Mouse (Mus musculus) embryonic facial prominence, embryonic 10.5 days (tissue): ENCODE results near the gene Rspo1. TPM values are rescaled to one million over a fixed set of nuclear protein-coding genes. Genes with fewer than 3 reads are reported as not detected.
A peak's percentile ranks its signal among the peaks of the same experiment; 100 is the strongest.
"Not testable (repeated sequence)": the region's sequence is repeated elsewhere in the genome, so short reads cannot be mapped to it uniquely, and the experiment has no call there.

Experiments used
- DNase-seq: peaks from one replicate; pipeline ENCODE4 v3.0.0-alpha.2; 2017; ENCODE audit warnings: low spot score
- H3K27ac ChIP-seq: fragments of 300-500 bp; sonication (generic); replicated peaks from 2 replicates; pipeline ENCODE4 v1.5.1; 2016; ENCODE audit warnings: mild to moderate bottlenecking
- H3K27me3 ChIP-seq: fragments of 300-500 bp; sonication (generic); replicated peaks from 2 replicates; pipeline ENCODE4 v1.6.1; 2016; ENCODE audit warnings: low read depth, mild to moderate bottlenecking; ENCODE audit not compliant: poor library complexity, severe bottlenecking
- H3K36me3 ChIP-seq: fragments of 300-500 bp; sonication (generic); replicated peaks from 2 replicates; pipeline ENCODE4 v1.6.1; 2016; ENCODE audit warnings: mild to moderate bottlenecking, moderate library complexity
- H3K4me1 ChIP-seq: fragments of 300-500 bp; sonication (generic); 2 replicates; pipeline ENCODE4 v1.6.1; 2016
- H3K4me3 ChIP-seq: fragments of 300-500 bp; sonication (generic); 2 replicates; pipeline ENCODE4 v1.5.1; 2016; ENCODE audit warnings: mild to moderate bottlenecking, moderate library complexity
- H3K9me3 ChIP-seq: fragments of 300-500 bp; sonication (generic); 2 replicates; pipeline ENCODE4 v1.6.1; 2016; ENCODE audit warnings: mild to moderate bottlenecking
- WGBS: fragments of 180-500 bp; shearing (Covaris S2); methylation state at CpG from one replicate; pipeline ENCODE4 v1.1.7; 2016; 5-methylcytosine and 5-hydroxymethylcytosine counted together
- polyA plus RNA-seq: library from polyadenylated mRNA; unstranded; fragments of >200 nt; fragmentation: Nextera tagmentation; extraction: Ambion mirVana; gene quantifications from 2 replicates; pipeline ENCODE4 v1.2.1, GENCODE M21; 2016

The Rspo1 gene
- polyA plus RNA-seq, result 8.2 TPM in 2 replicates

DNA sequence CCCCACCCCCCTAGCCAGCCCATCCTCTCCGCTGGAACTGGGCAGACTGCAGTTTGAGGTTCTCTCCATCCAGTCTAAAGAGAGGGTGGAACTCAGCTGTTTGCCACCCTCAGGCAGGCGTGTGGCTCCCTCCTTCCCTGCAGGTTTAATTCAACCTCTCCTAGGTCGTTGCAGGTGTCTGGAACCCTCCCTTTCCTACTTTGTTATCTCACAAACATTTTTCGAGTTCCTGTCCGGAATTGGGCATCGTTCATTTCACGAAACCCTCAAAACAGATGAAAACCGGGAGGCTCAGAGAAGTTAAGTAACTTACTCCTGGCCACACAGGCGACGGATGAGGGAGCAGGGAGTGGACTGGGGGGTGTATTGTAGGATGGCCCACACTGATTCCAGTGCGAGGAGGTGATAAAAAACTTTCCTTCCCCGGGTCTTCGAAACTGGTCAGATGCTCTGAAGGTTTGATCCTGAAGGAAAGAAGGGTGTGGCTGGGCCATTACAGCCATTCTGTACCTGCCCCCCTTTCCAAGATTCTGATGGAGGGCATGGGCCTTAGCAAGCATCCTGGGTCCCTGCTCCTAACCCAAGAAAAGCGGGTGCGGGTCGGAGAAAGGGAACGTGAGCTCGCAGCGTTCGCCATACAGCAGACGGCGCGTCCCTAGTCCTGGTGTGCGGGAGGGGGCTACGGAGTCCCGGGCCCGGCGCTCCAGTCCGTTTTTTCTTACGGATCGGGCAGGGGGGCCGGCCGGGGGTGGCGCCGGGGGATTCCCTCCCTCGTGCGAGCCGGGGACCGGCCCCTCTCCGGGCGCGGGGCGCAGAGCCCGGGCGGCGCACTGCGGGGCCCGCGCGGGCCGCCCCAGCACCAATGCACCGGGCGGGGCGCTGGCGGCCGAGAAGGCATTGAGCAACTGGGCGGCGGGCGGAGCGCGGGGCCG lies at the start of gene Rspo1:
Rspo1 (plus strand) TSS at position 760 of the 932 bp plus-strand sequence.
- H3K4me1 ChIP-seq, result peaks cover 70% of the 10 kb centered on the region
- under 1% methylated on average over 62 of the region's 62 CpGs for WGBS
- H3K4me3 ChIP-seq, result peak within 1 kb of the TSS; percentile 62
- no peaks in the 10 kb centered on the region for H3K36me3 ChIP-seq
- peak within 1 kb of the TSS; percentile 78 for H3K27ac ChIP-seq
- no peaks in the 10 kb centered on the region for H3K9me3 ChIP-seq
- peaks cover 99% of the 10 kb centered on the region for H3K27me3 ChIP-seq
- DNase-seq, result peak; percentile 65

- Histone ChIP-seq H3K9me3 (no peaks in the 10 kb centered on the region), H3K27me3 (no peaks in the 10 kb centered on the region), H3K27ac (peak within 1 kb of the TSS; percentile 93), H3K36me3 (peaks cover 39% of the 10 kb centered on the region), H3K4me3 (peak within 1 kb of the TSS; percentile 98), H3K4me1 (peaks cover 22% of the 10 kb centered on the region)
- DNase-seq, result peak; percentile 93
- under 1% methylated on average over 52 of the region's 52 CpGs for WGBS
These were observed 49.4 kb upstream of the Rspo1 start, which contains the start of gene 9930104L06Rik for GRCm38 (mm10) chr4:124936613-124937471. 9930104L06Rik (plus strand) TSS chr4:124937048.

- WGBS, result 89% methylated on average over 4 of the region's 4 CpGs
- DNase-seq, result not testable (repeated sequence)
These were observed 47.0 kb upstream of the Rspo1 start, which contains the start of gene Cdca8 for GRCm38 (mm10) chr4:124939211-124939610. Cdca8 (minus strand) TSS chr4:124939311.

GRCm38 (mm10) chr4:124943022-124943421 lies 43.2 kb upstream of the Rspo1 start:
- WGBS, result 10% methylated on average over 4 of the region's 4 CpGs
- Histone ChIP-seq H3K27ac (no peak overlapping the region), H3K4me3 (no peak overlapping the region), H3K27me3 (no peaks in the 10 kb centered on the region), H3K36me3 (peaks cover 45% of the 10 kb centered on the region), H3K9me3 (no peaks in the 10 kb centered on the region), H3K4me1 (peaks cover 7% of the 10 kb centered on the region; the same call in 1 of the 2 replicates)
- DNase-seq, result peak; percentile 87

More at GRCm38 (mm10) chr4:124939211-124939610, 47.0 kb upstream of the Rspo1 start, which contains the start of gene Cdca8:
- H3K4me1 ChIP-seq, result peaks cover 26% of the 10 kb centered on the region
- H3K9me3 ChIP-seq, H3K27ac ChIP-seq, H3K27me3 ChIP-seq: not testable (repeated sequence)
- H3K4me3 ChIP-seq, result peak within 1 kb of the TSS; percentile 98; the same call in 1 of the 2 replicates
- peaks cover 50% of the 10 kb centered on the region for H3K36me3 ChIP-seq

DNA sequence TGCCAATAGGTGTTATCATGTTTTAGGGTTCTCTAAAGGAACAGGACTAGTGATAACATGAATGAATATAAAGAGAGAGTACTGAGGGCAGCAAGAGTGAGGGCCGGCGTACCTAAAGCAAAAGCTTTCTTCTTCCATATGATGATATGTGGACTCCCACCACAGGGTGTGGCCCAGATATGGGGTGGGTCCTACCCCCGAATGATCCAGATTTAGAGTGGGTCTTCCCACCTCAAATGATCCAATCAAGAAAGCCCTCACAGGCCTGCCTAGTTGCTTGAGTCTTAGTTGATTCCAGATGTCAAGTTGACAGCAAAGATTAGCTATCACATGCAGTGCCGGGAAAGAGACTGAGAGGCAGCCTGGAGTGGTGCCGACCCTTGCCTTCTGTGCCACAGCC lies 42.4 kb upstream of the Rspo1 start:
- 60% methylated on average over 5 of the region's 5 CpGs for WGBS
- no peaks in the 10 kb centered on the region for H3K9me3 ChIP-seq
- no peak overlapping the region for H3K27ac ChIP-seq
- H3K27me3 ChIP-seq, result no peaks in the 10 kb centered on the region
- DNase-seq, result no peak
- H3K4me1 ChIP-seq, result peaks cover 4% of the 10 kb centered on the region; the same call in 1 of the 2 replicates
- no peak overlapping the region for H3K4me3 ChIP-seq
- H3K36me3 ChIP-seq, result peaks cover 39% of the 10 kb centered on the region

GRCm38 (mm10) chr4:124944961-124945360 lies 41.3 kb upstream of the Rspo1 start:
- Histone ChIP-seq H3K27me3 (no peaks in the 10 kb centered on the region), H3K9me3 (no peaks in the 10 kb centered on the region), H3K27ac (no peak overlapping the region), H3K4me3 (no peak overlapping the region), H3K36me3 (peaks cover 27% of the 10 kb centered on the region), H3K4me1 (peaks cover 4% of the 10 kb centered on the region; the same call in 1 of the 2 replicates)
- 60% methylated on average over 2 of the region's 2 CpGs for WGBS
- no peak for DNase-seq

DNA sequence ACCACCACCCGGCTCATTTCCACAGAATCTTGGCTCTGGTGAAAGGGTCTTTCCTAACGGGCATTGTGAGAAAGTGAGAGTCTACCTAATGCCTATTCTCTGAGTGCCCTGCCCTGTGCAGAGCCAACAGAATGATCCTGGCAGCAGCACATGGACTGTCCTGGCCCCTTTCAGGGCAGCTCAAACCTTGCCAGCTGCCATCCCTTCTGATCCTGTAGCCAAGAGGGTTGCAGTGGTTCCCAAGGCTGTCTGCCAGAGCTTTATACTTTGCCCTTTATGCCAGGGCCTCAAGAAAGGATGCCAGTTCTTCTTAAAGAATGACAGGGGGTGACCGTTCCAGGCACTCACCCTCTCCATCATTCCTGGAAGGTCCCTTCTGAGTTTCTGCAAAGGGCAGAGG lies 36.7 kb upstream of the Rspo1 start:
- no peaks in the 10 kb centered on the region for H3K4me1 ChIP-seq
- H3K36me3 ChIP-seq, result no peaks in the 10 kb centered on the region
- no peaks in the 10 kb centered on the region for H3K27me3 ChIP-seq
- H3K9me3 ChIP-seq, result no peaks in the 10 kb centered on the region
- no peak for DNase-seq
- H3K27ac ChIP-seq, result no peak overlapping the region
- WGBS, result 83% methylated on average over 3 of the region's 3 CpGs
- H3K4me3 ChIP-seq, result no peak overlapping the region

DNA sequence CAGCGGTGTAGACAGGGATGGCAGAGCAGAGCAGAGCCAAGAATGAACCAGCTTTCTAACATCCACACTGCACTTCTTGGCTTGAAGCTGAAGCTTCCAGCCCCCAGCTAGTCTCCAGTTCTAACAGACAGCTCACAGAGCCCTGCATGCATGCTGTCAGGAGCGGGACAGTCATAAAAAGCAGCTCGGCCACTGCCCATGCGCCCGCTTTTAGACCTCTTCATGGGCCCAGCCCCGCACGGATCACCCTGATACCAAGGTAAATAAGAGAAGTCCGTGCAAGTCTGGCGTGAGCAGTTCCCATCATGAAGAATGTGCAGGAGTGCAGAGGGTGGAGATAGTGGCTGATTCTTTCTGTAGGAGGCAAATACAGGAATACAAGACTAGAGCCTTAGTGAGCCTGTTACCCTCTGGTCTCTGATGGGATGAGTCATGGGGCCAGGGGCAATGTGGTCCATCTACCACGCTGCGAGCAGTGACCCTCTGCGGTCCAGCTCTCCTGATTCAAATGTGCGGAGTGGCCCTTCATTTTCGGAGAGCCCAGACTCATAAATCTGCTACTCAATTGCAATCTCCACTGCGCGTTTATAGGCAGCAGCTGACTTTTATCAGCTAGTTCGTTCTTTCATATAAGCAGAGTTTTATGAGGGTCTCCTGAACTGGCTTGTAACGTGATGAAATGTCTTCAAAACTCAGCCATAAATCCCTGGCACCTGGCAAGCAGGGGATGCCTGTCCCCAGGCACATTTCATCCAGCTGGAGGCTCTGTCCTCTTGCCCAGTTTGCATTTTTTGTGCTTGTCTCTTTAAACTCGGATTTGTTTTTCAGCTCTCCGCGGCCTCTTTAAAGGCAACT lies 35.8 kb upstream of the Rspo1 start:
- Histone ChIP-seq H3K36me3 (no peaks in the 10 kb centered on the region), H3K4me1 (no peaks in the 10 kb centered on the region), H3K9me3 (no peaks in the 10 kb centered on the region), H3K27me3 (no peaks in the 10 kb centered on the region), H3K4me3 (no peak overlapping the region), H3K27ac (no peak overlapping the region)
- no peak for DNase-seq
- WGBS, result 85% methylated on average over 21 of the region's 21 CpGs

GRCm38 (mm10) chr4:124951036-124951433 lies 35.2 kb upstream of the Rspo1 start:
- H3K9me3 ChIP-seq, result no peaks in the 10 kb centered on the region
- no peaks in the 10 kb centered on the region for H3K36me3 ChIP-seq
- DNase-seq, result no peak
- no peaks in the 10 kb centered on the region for H3K4me1 ChIP-seq
- 55% methylated on average over 10 of the region's 10 CpGs for WGBS
- no peaks in the 10 kb centered on the region for H3K27me3 ChIP-seq
- no peak overlapping the region for H3K27ac ChIP-seq
- no peak overlapping the region for H3K4me3 ChIP-seq

DNA sequence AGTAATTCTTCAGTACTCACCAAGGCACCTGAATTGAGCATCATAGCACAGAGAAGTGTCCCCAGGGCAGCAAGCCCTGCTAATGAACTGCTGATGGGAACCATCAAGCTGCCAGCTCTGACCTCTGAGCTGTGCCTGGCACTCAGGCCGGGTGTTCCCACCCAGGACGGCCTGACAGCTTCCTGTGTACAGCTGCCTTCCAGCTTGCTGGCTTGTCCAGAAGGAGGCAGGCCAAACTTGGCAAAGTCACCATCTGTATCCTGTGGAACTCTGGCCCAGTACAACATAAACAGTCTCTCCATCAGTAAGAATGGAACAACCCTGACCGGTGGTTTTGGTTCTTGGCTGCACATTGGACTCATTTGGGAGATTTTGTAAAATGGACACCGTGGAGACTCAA lies 32.7 kb upstream of the Rspo1 start:
- WGBS, result 64% methylated on average over 4 of the region's 4 CpGs
- DNase-seq, result no peak
- Histone ChIP-seq H3K9me3 (no peaks in the 10 kb centered on the region), H3K36me3 (no peaks in the 10 kb centered on the region), H3K4me3 (no peak overlapping the region), H3K4me1 (peaks cover 1% of the 10 kb centered on the region), H3K27ac (no peak overlapping the region), H3K27me3 (no peaks in the 10 kb centered on the region)

- peaks cover 9% of the 10 kb centered on the region for H3K27me3 ChIP-seq
- H3K9me3 ChIP-seq, result no peaks in the 10 kb centered on the region
- no peak overlapping the region for H3K27ac ChIP-seq
- no peaks in the 10 kb centered on the region for H3K36me3 ChIP-seq
- peaks cover 15% of the 10 kb centered on the region for H3K4me1 ChIP-seq
- H3K4me3 ChIP-seq, result no peak overlapping the region
- DNase-seq, result no peak
- WGBS, result 87% methylated on average over 2 of the region's 2 CpGs
These were observed 28.9 kb upstream of the Rspo1 start for GRCm38 (mm10) chr4:124957284-124957683.
